Mouse (Mus musculus): ENCODE measurements at regions not wholly inside any gene's neighbourhood (a gene's known extent, or its start where the extent isn't known, plus 50 kb on each side); places are given as distances from the start of the nearest gene placed in this dataset.

DNA sequence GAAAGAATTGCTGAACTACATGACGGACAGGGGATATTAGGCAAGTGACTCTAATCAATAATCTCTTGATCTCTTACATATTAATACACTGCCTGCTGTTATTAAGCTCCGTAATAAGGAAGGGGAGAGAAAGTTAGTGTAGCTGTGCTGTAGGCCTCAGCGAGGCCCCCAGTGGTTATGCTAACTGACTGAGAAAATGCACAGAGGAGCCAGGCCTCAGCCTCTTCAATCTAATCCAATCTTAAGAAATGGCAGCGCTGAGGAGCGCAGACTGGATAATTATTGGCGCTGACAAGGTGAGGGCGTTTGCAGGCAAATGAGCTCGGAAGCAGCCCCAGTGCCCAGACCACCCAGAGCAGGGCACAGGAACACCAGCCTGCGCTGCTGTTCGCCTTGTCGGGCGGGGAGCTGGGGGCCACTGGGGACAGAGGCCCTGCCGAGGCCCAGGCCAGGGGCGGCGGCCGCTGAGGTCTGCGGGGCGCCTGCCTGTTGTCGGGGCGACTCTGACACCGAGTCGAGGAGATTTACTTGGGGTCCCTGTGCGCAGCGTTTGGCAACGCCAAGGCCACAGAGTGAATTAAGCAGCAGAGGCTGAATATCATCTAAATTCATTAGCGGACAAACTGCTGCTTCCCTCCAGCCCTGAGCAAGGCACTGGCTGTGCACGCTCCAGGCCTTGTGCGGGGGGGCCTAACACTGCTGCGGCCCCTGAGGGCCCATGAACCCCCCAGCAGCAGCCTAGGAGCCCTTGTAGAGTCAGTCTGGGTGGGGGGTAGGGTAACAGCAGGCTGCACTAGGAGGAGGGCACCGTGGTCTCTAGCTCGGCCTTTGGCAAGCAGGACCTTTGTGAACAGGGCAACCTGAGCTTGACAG is 493.4 kb upstream of the Mki67 start:
- Histone ChIP-seq H3K4me3 (ENCODE audit: low read depth, low read length) (no peak overlapping the region), H3K4me2 (replicated peaks; ENCODE audit: low read depth, low read length) (no peak overlapping the region), H3K9me3 (ENCODE audit: control insufficient read depth, low read depth, low read length) (no peaks in the 10 kb centered on the region), H3K27ac (ENCODE audit: low read length) (no peak overlapping the region), H3K4me1 (ENCODE audit: control insufficient read depth, insufficient read depth, low read length) (0 out of 2 replicates have a peak, but pooled peaks cover 7% of the 10 kb centered on the region), H3K36me3 (ENCODE audit: control insufficient read depth, insufficient read depth, low read length) (no peaks in the 10 kb centered on the region), H3K27me3 (ENCODE audit: control insufficient read depth, insufficient read depth, low read length) (no peaks in the 10 kb centered on the region), H3K9ac (replicated peaks; ENCODE audit: low read depth, low read length) (no peak overlapping the region)
- no peak for ATAC-seq (ENCODE audit: insufficient number of reproducible peaks, insufficient read depth, low FRiP score, low read depth)
- 44% methylated on average over 31 of the region's 31 CpGs for WGBS

DNA sequence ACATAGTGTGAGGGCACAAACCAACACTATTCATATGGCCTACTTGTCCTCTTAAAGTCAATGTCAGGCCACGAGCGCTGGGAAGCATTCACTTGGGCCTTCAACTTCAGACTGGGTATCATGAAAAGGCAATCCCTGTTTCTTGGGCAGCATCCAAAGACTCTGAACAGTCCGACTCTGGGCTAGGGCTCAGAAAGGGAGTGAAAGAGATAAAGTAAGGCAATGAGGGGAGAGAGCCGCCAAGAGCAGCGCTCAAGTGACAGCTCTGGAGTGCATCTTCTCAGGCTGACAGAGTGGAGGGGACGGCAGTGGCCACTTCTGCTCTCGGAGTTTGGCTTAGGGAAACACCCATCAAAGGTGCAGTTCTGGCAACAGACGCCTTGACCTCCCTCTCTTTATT is 496.3 kb upstream of the Mki67 start:
- no peak overlapping the region for H3K4me2 ChIP-seq (replicated peaks; ENCODE audit: low read depth, low read length)
- ATAC-seq (ENCODE audit: insufficient number of reproducible peaks, insufficient read depth, low FRiP score, low read depth) = peak; percentile 23; the same call in 1 of the 2 replicates

DNA sequence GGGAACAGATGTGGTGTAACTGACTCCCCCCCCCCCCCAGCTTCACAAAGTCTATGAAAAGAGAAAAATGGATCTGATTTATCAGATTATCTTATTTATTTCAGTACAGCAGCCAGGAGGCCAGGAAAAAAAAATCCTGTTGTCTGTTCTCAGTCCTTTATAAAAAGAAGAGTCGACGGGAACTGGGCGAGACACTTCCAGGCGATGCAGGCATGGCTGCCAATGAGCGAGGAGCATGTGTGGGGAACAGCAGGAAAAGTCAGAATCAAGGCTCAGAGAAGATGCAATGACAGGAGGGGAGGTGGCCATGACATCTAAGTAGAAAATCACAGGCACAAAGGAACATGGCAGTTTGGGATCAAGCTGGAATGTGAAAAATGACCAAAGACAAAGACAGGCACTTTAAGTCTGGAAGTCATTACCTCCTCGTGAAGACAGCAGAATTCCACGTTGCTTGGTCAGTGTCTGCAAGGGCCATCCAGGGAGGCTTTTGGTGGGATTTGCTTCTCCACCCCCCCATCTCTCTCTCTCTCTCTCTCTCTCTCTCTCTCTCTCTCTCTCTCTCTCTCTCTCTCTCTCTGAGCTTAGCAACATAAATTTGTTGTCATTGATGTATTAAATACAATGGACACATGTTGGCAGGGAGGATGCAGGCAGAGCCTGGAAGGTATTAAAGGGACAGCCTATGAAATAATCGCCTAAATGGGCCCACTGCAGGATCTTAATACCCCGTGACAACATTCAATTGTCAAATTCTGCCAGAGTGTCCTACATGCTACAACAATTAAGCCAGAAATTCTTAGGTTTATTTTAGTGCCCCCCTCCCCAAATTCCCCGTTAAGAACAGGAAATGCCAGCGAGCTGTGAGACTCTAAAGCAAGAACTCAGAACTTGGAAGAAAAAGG is 497.1 kb upstream of the Mki67 start:
- ATAC-seq (ENCODE audit: insufficient number of reproducible peaks, insufficient read depth, low FRiP score, low read depth) = no peak
- H3K27ac ChIP-seq (ENCODE audit: low read length) = peak overlapping the region; percentile 39; the same call in 1 of the 2 replicates
- H3K4me1 ChIP-seq (ENCODE audit: control insufficient read depth, insufficient read depth, low read length) = 0 out of 2 replicates have a peak, but pooled peaks cover 7% of the 10 kb centered on the region
- H3K4me3 ChIP-seq (ENCODE audit: low read depth, low read length) = no peak overlapping the region
- no peak overlapping the region for H3K9ac ChIP-seq (replicated peaks; ENCODE audit: low read depth, low read length)
- no peaks in the 10 kb centered on the region for H3K27me3 ChIP-seq (ENCODE audit: control insufficient read depth, insufficient read depth, low read length)
- 55% methylated on average over 11 of the region's 11 CpGs for WGBS
- no peak overlapping the region for H3K4me2 ChIP-seq (replicated peaks; ENCODE audit: low read depth, low read length)
- no peaks in the 10 kb centered on the region for H3K9me3 ChIP-seq (ENCODE audit: control insufficient read depth, low read depth, low read length)
- H3K36me3 ChIP-seq (ENCODE audit: control insufficient read depth, insufficient read depth, low read length) = no peaks in the 10 kb centered on the region

More for the DNA sequence above, 496.3 kb upstream of the Mki67 start:
- H3K9ac ChIP-seq (replicated peaks; ENCODE audit: low read depth, low read length) = no peak overlapping the region
- no peaks in the 10 kb centered on the region for H3K27me3 ChIP-seq (ENCODE audit: control insufficient read depth, insufficient read depth, low read length)
- 44% methylated on average over 8 of the region's 8 CpGs for WGBS
- no peaks in the 10 kb centered on the region for H3K36me3 ChIP-seq (ENCODE audit: control insufficient read depth, insufficient read depth, low read length)
- H3K27ac ChIP-seq (ENCODE audit: low read length) = peak overlapping the region; percentile 2; the same call in 1 of the 2 replicates
- H3K9me3 ChIP-seq (ENCODE audit: control insufficient read depth, low read depth, low read length) = no peaks in the 10 kb centered on the region
- 0 out of 2 replicates have a peak, but pooled peaks cover 7% of the 10 kb centered on the region for H3K4me1 ChIP-seq (ENCODE audit: control insufficient read depth, insufficient read depth, low read length)
- H3K4me3 ChIP-seq (ENCODE audit: low read depth, low read length) = no peak overlapping the region

DNA sequence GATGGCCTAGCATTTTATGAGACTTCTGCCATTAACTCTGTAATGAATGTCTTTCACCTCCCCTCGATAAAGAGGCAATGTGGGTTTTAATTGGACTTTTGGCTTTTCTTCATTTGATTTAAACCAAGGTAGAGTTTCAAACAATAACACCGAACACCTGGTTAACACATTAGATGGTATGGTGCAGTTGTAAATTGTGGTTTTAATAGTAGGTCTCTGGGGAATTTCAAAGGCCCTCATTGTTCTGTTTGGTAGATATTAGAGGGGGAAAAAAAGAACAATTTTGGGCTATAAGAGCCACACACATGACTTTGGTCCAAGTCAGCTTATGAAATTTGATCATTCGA is 497.8 kb upstream of the Mki67 start:
- Histone ChIP-seq H3K27me3 (ENCODE audit: control insufficient read depth, insufficient read depth, low read length) (no peaks in the 10 kb centered on the region), H3K4me2 (replicated peaks; ENCODE audit: low read depth, low read length) (no peak overlapping the region), H3K36me3 (ENCODE audit: control insufficient read depth, insufficient read depth, low read length) (no peaks in the 10 kb centered on the region), H3K9me3 (ENCODE audit: control insufficient read depth, low read depth, low read length) (no peaks in the 10 kb centered on the region), H3K4me3 (ENCODE audit: low read depth, low read length) (no peak overlapping the region), H3K9ac (replicated peaks; ENCODE audit: low read depth, low read length) (no peak overlapping the region), H3K27ac (ENCODE audit: low read length) (no peak overlapping the region; the same call in 1 of the 2 replicates), H3K4me1 (ENCODE audit: control insufficient read depth, insufficient read depth, low read length) (0 out of 2 replicates have a peak, but pooled peaks cover 7% of the 10 kb centered on the region)
- ATAC-seq (ENCODE audit: insufficient number of reproducible peaks, insufficient read depth, low FRiP score, low read depth) = no peak
- 67% methylated on average over 3 of the region's 3 CpGs for WGBS

DNA sequence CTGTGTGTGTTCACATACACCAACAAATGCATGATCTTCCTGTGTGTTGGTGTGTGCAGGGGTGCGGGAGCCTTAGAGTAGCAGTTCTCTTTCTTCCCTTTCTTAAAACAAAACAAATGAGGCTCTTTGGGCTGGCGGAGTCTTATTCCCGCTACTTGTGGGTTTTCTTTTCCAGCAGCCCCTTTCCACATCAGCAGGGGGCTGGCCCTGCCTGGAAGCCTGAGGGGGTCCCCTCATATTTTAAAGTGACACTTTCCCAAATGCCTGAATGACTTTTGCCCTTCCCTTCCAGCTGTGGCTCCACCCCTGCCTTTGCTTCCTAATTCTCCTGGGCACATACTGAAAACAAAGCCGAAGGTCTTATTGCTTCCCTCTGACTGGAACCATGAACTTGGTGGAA is 498.3 kb upstream of the Mki67 start:
- Histone ChIP-seq H3K9me3 (ENCODE audit: control insufficient read depth, low read depth, low read length) (no peaks in the 10 kb centered on the region), H3K27me3 (ENCODE audit: control insufficient read depth, insufficient read depth, low read length) (no peaks in the 10 kb centered on the region), H3K27ac (ENCODE audit: low read length) (no peak overlapping the region)

DNA sequence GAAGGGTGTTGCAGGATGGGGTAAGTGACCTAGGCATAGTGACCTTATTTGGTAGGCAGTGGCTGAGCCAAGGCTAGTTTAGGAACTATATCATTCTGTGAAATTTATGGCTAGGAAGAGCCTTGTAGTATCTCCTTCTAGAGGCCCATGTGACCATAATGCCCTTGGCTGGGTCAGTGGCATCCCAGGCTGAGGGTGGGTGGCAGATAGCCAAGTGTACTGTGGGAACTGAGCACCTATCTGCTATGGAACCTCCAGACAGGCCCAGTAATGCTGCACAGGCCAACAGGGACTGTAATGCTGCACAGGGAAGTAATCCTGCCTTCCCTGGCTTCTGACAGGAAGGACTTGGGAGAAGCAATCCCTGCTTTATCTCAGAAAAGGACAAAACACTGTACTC is 500.6 kb upstream of the Mki67 start:
- H3K9me3 ChIP-seq (ENCODE audit: control insufficient read depth, low read depth, low read length) = no peaks in the 10 kb centered on the region
- H3K27ac ChIP-seq (ENCODE audit: low read length) = no peak overlapping the region

More for the DNA sequence above, 498.3 kb upstream of the Mki67 start:
- Histone ChIP-seq H3K4me3 (ENCODE audit: low read depth, low read length) (no peak overlapping the region), H3K36me3 (ENCODE audit: control insufficient read depth, insufficient read depth, low read length) (no peaks in the 10 kb centered on the region), H3K9ac (replicated peaks; ENCODE audit: low read depth, low read length) (no peak overlapping the region), H3K4me1 (ENCODE audit: control insufficient read depth, insufficient read depth, low read length) (0 out of 2 replicates have a peak, but pooled peaks cover 7% of the 10 kb centered on the region), H3K4me2 (replicated peaks; ENCODE audit: low read depth, low read length) (no peak overlapping the region)
- 70% methylated on average over 4 of the region's 4 CpGs for WGBS
- ATAC-seq (ENCODE audit: insufficient number of reproducible peaks, insufficient read depth, low FRiP score, low read depth) = no peak

DNA sequence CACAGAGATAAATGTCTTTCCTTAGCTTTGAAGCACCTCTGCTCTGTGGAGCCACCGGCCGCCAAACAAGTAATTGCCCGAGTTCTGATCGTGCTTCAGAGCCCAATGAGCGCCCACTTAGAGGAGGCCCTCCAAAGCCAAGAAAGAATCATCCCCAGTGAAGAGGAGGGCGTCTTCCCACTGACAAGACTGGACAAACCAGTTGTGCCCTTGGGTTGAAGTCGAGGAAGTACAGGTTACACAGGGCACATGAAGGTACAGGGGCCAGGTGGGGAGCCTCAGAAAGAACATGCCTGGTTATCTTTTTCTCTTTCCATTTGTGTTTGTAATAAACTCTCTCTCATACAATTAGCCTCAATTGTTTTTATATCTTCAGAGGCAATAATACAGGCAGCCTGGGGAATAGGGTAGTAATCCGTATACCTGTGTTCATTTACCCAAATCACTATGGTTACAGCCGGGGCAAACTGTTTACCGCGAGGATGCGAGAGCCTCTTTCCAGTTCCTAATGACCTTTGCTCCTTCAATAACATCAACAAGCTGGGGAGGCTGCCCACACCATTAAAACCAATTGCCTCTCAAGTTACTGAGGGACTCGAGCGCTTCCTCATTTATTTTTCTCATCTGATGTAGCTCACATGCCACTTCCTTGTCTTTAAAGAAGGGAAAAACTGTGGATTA is 503.5 kb upstream of the Mki67 start:
- Histone ChIP-seq H3K4me1 (ENCODE audit: control insufficient read depth, insufficient read depth, low read length) (peaks cover 4% of the 10 kb centered on the region; the same call in 1 of the 2 replicates), H3K9me3 (ENCODE audit: control insufficient read depth, low read depth, low read length) (no peaks in the 10 kb centered on the region), H3K27me3 (ENCODE audit: control insufficient read depth, insufficient read depth, low read length) (no peaks in the 10 kb centered on the region), H3K4me2 (replicated peaks; ENCODE audit: low read depth, low read length) (no peak overlapping the region), H3K27ac (ENCODE audit: low read length) (no peak overlapping the region), H3K36me3 (ENCODE audit: control insufficient read depth, insufficient read depth, low read length) (no peaks in the 10 kb centered on the region), H3K4me3 (ENCODE audit: low read depth, low read length) (no peak overlapping the region), H3K9ac (replicated peaks; ENCODE audit: low read depth, low read length) (no peak overlapping the region)
- no peak for ATAC-seq (ENCODE audit: insufficient number of reproducible peaks, insufficient read depth, low FRiP score, low read depth)
- WGBS = 34% methylated on average over 14 of the region's 14 CpGs

More for the DNA sequence above, 500.6 kb upstream of the Mki67 start:
- Histone ChIP-seq H3K9ac (replicated peaks; ENCODE audit: low read depth, low read length) (no peak overlapping the region), H3K36me3 (ENCODE audit: control insufficient read depth, insufficient read depth, low read length) (no peaks in the 10 kb centered on the region), H3K4me1 (ENCODE audit: control insufficient read depth, insufficient read depth, low read length) (peaks cover 11% of the 10 kb centered on the region; the same call in 1 of the 2 replicates), H3K4me2 (replicated peaks; ENCODE audit: low read depth, low read length) (no peak overlapping the region), H3K4me3 (ENCODE audit: low read depth, low read length) (no peak overlapping the region), H3K27me3 (ENCODE audit: control insufficient read depth, insufficient read depth, low read length) (no peaks in the 10 kb centered on the region)
- ATAC-seq (ENCODE audit: insufficient number of reproducible peaks, insufficient read depth, low FRiP score, low read depth) = no peak
